Mouse (Mus musculus): ENCODE results near the gene Msmo1.

Gene Msmo1

GRCm38 (mm10) chr8:64712499-64712898, 21.1 kb downstream of the Msmo1 start:
- no peak for DNase-seq (ENCODE audit: low read depth, low spot score)

GRCm38 (mm10) chr8:64711544-64711943, 22.0 kb downstream of the Msmo1 start:
- DNase-seq (ENCODE audit: low read depth, low spot score) = no peak

DNA sequence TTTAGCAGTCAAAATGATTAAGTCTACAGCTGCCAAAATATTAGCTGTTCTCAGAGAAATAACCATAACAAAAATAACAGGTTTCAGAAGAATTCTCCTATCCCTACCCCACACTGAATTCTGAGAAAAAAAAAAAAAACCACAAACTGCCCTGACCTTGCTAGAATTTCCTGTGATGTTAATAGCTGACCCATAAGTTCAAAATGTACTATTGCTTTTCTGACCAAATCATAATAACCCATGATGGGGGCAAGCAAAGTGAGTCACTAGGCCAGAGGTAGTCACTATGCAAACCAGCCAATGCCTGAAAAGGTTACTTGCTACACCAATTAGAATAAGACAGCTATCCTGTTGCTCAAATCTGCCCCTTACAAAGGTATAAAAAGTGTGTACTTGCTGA, 26.1 kb downstream of the Msmo1 start:
- DNase-seq (ENCODE audit: low read depth, low spot score) = no peak

DNA sequence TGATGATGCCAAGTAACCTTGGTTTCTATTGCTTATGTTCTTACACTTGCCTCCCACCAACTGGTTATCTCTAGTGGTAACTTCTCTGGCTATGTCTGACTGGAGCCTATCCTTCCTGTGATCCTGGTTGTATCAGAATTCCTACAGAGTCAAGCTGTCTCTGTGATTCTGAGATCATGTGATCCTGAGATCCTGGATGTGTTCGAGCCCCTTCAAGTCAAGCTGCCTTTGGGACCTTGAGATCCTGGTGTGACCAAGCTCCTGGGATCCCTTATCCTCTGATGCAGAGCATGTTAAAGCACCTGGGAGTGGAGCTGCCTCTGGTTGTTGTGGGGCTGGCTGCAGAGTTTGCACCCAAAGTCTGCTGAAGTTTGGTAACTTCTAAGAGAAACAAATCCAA, 30.4 kb downstream of the Msmo1 start:
- no peak for DNase-seq (ENCODE audit: low read depth, low spot score)

DNA sequence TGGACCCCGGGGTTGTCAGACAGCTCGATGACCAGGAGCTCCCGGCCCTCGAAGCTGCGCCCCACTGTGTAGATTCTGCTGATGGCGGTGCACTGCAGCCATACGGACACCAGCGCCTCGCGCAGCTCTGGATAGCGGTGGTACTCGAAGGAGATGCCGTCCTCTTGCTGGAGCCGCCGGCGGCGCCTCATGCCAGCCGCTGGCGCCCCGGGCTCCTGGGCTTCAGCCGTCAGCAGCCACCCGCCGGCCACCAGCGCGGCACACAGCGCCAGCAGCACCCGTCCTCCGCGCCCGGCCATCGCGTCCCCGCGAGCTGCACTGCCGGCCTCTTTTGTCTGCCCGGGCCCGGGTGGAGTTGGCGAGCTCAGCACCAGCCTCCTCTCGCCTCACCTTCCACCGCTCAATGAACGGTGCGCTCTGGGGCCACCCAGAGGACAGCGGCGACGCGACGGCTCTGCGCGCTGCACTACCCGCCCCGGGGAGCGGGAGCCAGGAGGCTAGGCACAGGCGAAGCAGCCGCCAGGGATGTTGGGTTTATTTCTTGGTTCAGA, 40.9 kb downstream of the Msmo1 start, which contains the start of gene Cpe:
Cpe (minus strand) TSS at position 404 of the 551 bp plus-strand sequence.
- peak; percentile 73 for DNase-seq (ENCODE audit: low read depth, low spot score)

GRCm38 (mm10) chr8:64691591-64692401, 41.8 kb downstream of the Msmo1 start:
- DNase-seq (ENCODE audit: low read depth, low spot score) = no peak

- DNase-seq (ENCODE audit: low read depth, low spot score) = no peak
These were observed 42.7 kb downstream of the Msmo1 start for GRCm38 (mm10) chr8:64690845-64691244.

DNA sequence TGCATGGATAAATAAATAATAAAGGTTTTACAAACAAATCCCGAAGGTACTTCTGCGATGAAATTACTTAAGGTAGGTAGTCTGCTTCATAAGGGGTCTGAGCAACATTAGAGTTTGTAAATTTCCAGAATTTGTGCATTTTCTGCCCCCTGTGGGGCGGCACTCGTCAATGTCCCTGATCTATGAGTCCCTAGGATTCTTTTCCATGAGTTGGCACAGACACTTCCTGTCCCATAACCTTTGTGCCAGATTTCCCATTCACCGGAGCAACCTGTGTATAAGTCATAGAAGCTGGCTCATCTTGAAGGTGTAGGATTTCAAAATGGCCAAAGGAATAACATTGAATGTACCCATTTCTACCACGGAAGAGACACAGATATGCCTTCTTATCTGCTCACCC, 43.3 kb downstream of the Msmo1 start:
- DNase-seq (ENCODE audit: low read depth, low spot score) = no peak

DNA sequence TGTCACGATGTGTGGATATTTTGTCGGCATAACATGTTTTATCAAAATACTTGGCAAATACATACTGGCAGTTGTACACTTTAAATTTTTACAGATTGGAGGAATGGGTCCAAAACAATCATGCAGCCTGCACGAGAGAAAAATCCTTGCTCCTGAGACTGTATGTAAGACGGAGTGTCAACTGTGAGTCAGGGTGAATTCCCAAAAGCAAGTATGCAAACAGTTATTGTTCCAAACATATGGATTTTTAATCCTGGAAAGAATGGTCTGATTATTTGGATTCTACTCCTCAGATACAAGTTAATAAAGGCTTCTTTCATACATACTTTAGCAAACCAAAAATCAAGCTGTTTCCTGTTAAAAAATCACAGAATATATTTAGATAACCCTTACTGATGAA, 44.9 kb downstream of the Msmo1 start:
- DNase-seq (ENCODE audit: low read depth, low spot score) = no peak

- DNase-seq (ENCODE audit: low read depth, low spot score) = no peak
These were observed 45.4 kb downstream of the Msmo1 start for GRCm38 (mm10) chr8:64688161-64688560.

- no peak for DNase-seq (ENCODE audit: low read depth, low spot score)
These were observed 51.1 kb downstream of the Msmo1 start for GRCm38 (mm10) chr8:64682501-64682900.

DNA sequence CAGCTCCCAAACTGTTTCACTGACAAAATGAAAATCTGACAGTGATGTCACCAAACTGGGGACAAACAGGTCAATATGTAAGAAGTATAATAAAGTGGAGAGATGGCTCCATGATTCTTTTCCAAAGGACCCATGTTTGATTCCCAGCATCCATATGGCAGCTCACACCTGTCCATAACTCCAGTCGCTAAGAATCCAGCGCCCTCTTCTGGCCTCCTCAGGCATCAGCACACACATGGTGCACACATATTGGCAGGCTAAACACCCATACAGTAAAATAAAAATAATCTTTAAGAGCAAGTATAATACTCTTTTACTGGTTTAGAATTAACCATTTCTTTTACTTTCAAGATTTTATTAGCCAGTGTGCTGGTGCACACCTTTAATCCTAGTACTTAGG, 57.2 kb downstream of the Msmo1 start:
- DNase-seq (ENCODE audit: low read depth, low spot score) = no peak

DNA sequence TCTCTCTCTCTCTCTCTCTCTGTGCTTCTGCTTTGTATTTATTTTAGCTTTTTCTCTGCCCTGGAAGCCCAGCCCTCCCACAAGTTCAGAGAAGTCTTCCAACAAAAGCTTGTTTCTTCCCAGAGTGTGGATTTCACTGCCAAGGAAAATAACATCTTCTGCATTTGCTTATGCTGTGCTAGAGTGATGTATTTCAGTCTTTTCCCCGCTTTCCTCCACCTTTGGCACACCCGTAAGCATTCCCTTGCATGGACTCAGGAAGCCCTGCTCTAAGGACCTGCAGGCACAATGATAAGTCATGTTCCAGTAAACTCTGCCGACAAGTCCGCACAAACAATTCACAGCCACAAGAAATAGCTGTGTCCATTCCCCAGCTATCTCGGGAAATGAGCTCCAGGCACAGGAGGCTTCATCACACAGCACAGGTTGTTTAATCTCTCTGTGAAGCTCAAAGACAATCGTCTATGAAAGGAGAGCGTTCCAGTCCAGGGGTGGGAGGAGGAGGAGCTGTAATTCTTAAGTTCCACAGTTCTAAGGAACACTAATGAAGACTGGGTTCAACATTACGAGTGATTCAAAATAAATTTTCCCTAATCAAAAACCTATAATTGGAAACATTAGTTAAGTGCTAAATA, 58.5 kb downstream of the Msmo1 start:
- DNase-seq (ENCODE audit: low read depth, low spot score) = no peak

- no peak for DNase-seq (ENCODE audit: low read depth, low spot score)
These were observed 60.7 kb downstream of the Msmo1 start for GRCm38 (mm10) chr8:64672920-64673319.

DNA sequence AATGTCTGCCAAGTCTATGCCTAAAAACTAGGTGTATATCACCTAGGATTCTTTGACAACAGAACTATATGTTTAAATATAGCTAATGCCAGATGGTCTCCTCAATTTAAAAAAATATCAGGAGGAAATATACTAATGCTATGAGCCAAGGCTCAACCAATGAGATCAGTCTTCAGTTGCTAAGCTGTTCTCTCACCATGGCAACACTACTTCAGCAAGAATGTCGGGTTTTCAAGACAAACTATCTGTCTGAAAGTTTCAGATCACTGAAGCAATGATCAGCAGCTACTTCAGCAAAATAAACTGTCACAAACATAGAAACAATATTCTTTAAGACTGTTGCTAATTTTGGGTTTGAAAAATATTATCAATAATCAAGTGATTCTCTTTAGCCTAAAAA, 61.7 kb downstream of the Msmo1 start:
- DNase-seq (ENCODE audit: low read depth, low spot score) = no peak

Measured in retina, postnatal 7 days (tissue).